Mouse (Mus musculus) midbrain, embryonic 15.5 days (tissue): Measurements from ENCODE around the gene Jtb. TPM values are rescaled to one million over a fixed set of nuclear protein-coding genes. Genes with fewer than 3 reads are reported as not detected.

Experiments
- ATAC-seq: fragments of 200-750 bp; cut with Nextera tagmentation; replicated peaks from 2 replicates; pipeline ENCODE4 v1.8.0; 2017; ENCODE audit warnings: moderate TSS enrichment
- H3K27ac ChIP-seq: fragments of 300-500 bp; sonication (generic); 2 replicates; pipeline ENCODE4 v1.5.1; 2015; ENCODE audit warnings: mild to moderate bottlenecking, inconsistent platforms
- H3K27me3 ChIP-seq: fragments of 300-500 bp; sonication (generic); replicated peaks from 2 replicates; pipeline ENCODE4 v1.6.1; 2015; ENCODE audit warnings: inconsistent platforms
- H3K36me3 ChIP-seq: fragments of 300-500 bp; sonication (generic); replicated peaks from 2 replicates; pipeline ENCODE4 v1.6.1; 2015; ENCODE audit warnings: inconsistent platforms
- H3K4me1 ChIP-seq: fragments of 300-500 bp; sonication (generic); 2 replicates; pipeline ENCODE4 v1.6.1; 2015; ENCODE audit warnings: inconsistent platforms
- H3K4me2 ChIP-seq: fragments of 300-500 bp; sonication (generic); 2 replicates; pipeline ENCODE4 v1.6.1; 2015; ENCODE audit warnings: inconsistent platforms, mild to moderate bottlenecking, moderate library complexity
- H3K4me3 ChIP-seq: fragments of 300-500 bp; sonication (generic); 2 replicates; pipeline ENCODE4 v1.5.1; 2015; ENCODE audit warnings: mild to moderate bottlenecking, inconsistent platforms
- H3K9ac ChIP-seq: fragments of 300-500 bp; sonication (generic); 2 replicates; pipeline ENCODE4 v1.6.1; 2015; ENCODE audit warnings: mild to moderate bottlenecking, inconsistent platforms
- H3K9me3 ChIP-seq: fragments of 300-500 bp; sonication (generic); 2 replicates; pipeline ENCODE4 v1.6.1; 2016; ENCODE audit warnings: inconsistent platforms
- WGBS: fragments of 180-500 bp; shearing (Covaris S2); methylation state at CpG from one replicate; pipeline ENCODE4 v1.1.7; 2015; ENCODE audit warnings: mixed read lengths; 5-methylcytosine and 5-hydroxymethylcytosine counted together
- microRNA-seq: library from miRNA; unstranded; fragments of <30 nt; microRNA quantifications from one replicate; pipeline ENCODE4, GENCODE M21; 2016
- polyA plus RNA-seq: library from polyadenylated mRNA; unstranded; fragments of >200 nt; fragmentation: Nextera tagmentation; extraction: Ambion mirVana; gene quantifications from 2 replicates; pipeline ENCODE4 v1.2.1, GENCODE M21; 2015

Jtb gene
- polyA plus RNA-seq, 1 experiment from 2014 or later, result 90.6 TPM

GRCm38 (mm10) chr3:90284150-90284549 lies 52.8 kb downstream of the Jtb start:
- Histone ChIP-seq H3K27me3 (no peaks in the 10 kb centered on the region), H3K36me3 (peaks cover 9% of the 10 kb centered on the region), H3K9me3 (no peaks in the 10 kb centered on the region), H3K27ac (no peak overlapping the region), H3K4me1 (no peaks in the 10 kb centered on the region), H3K4me2 (no peak overlapping the region), H3K9ac (no peak overlapping the region), H3K4me3 (no peak overlapping the region)
- WGBS, result 98% methylated on average over 2 of the region's 2 CpGs
- no peak for ATAC-seq

Small RNA genes lying within 50 kb of the gene (microRNA-seq; reads per million reads assigned to microRNA genes)
- gene Mir7012, result not detected

Other genes starting within 250 kb of the Jtb start
- 106 and 121 TPM in 2 replicates for gene Hax1, start 232.8 kb upstream of the Jtb start, polyA plus RNA-seq
- 205 and 210 TPM in 2 replicates for gene 4933434E20Rik, start 180.0 kb upstream of the Jtb start, polyA plus RNA-seq
- gene Ubap2l, start 179.0 kb upstream of the Jtb start, polyA plus RNA-seq, result 126 and 135 TPM in 2 replicates
- 382 TPM in 2 replicates for gene Tpm3, start 158.9 kb upstream of the Jtb start, polyA plus RNA-seq
- gene Nup210l, start 127.5 kb upstream of the Jtb start, polyA plus RNA-seq, result 0.26 and 0.43 TPM in 2 replicates
- 731 and 753 TPM in 2 replicates for gene Rps27, start 17.9 kb upstream of the Jtb start, polyA plus RNA-seq
- gene Rab13, start 17.9 kb upstream of the Jtb start, polyA plus RNA-seq, result 23.8 and 26.0 TPM in 2 replicates
- 1.6 and 2.3 TPM in 2 replicates for gene Creb3l4, start 11.9 kb downstream of the Jtb start, polyA plus RNA-seq
- gene Slc39a1, start 16.6 kb downstream of the Jtb start, polyA plus RNA-seq, result 48.4 and 52.1 TPM in 2 replicates
- gene Crtc2, start 22.6 kb downstream of the Jtb start, polyA plus RNA-seq, result 24.0 and 26.6 TPM in 2 replicates
- gene Dennd4b, start 33.6 kb downstream of the Jtb start, polyA plus RNA-seq, result 7.4 and 11.2 TPM in 2 replicates
- gene Gatad2b, start 61.6 kb downstream of the Jtb start, polyA plus RNA-seq, result 13.2 and 14.5 TPM in 2 replicates
- gene Slc27a3, start 158.3 kb downstream of the Jtb start, polyA plus RNA-seq, result 35.1 and 38.6 TPM in 2 replicates
- 37.8 and 39.2 TPM in 2 replicates for gene Ints3, start 202.0 kb downstream of the Jtb start, polyA plus RNA-seq
- gene Npr1, start 234.3 kb downstream of the Jtb start, polyA plus RNA-seq, result 2.7 and 3.0 TPM in 2 replicates
- 263 and 264 TPM in 2 replicates for gene Ilf2, start 244.5 kb downstream of the Jtb start, polyA plus RNA-seq